Mouse (Mus musculus) activated CD4-positive, CD25-positive, alpha-beta regulatory T cell (primary cell): Measurements from ENCODE around the gene Bicdl1. TPM values are rescaled to one million over a fixed set of nuclear protein-coding genes. Genes with fewer than 3 reads are reported as not detected.

Experiments used
- polyA plus RNA-seq, 2 experiments: library from polyadenylated mRNA; unstranded; fragments of 100-300 nt; shearing (Covaris generic); gene quantifications; one replicate each; pipeline ENCODE4 v1.2.1; 2017

Bicdl1 gene
- polyA plus RNA-seq, result 10 to 100 TPM; 34.5 to 60.9 TPM

DNA sequence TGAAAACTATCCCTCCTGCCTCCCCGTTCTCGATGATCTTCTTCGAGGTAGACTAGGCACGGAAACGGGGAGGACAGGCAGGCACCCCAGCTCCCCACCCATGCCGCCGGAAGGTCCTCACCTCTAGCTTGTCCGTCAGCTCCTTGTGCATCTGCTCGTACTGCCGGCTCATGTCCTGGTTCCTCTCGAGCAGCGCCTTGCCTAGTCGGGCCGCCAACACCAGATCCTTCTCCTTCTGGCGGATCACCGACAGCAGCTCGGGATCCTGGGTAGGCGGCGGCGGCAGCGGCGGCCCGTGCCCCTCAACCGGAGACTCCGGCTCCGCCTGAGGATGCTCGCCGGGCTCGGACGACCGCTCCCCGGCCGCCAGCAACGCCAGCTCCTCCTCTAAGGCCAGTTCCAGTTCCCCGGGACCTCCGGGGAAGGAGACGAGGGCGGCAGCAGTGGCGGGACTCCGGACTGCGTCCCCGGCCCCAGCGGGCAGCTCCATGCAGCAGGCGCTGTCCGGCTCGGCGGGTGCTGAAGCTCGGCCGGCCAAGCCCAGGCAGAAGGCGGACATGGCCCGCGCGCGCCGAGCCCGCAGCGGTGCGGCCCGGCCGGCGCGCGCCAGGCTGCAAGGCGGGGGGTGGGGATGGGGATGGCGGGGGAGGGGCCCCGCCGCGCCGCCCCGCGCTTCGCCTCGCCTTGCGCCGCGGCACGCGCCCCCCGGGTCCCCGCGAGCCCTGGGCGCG is at the start of gene Bicdl1:
Gene Bicdl1 (minus strand): TSS at position 621 of the 731 bp plus-strand sequence.

GRCm38 (mm10) chr5:115631505-115632357 is 99.7 kb downstream of the Bicdl1 start, which contains the start of gene Rab35:
Gene Rab35, plus strand, starts transcription at chr5:115631908.

Other genes with a start within 250 kb of the Bicdl1 start
- 10 to 100 TPM; 11.7 to 14.5 TPM for gene Sirt4, start 246.9 kb downstream of the Bicdl1 start, polyA plus RNA-seq
- 10 to 100 TPM; 32.0 to 38.5 TPM for gene Pxn, start 224.9 kb downstream of the Bicdl1 start, polyA plus RNA-seq
- 1,000 to 10,000 TPM; 1,681 to 2,683 TPM for gene Rplp0, start 172.2 kb downstream of the Bicdl1 start, polyA plus RNA-seq
- gene Gcn1l1, start 166.4 kb downstream of the Bicdl1 start, polyA plus RNA-seq, result 10 to 100 TPM; 26.6 to 35.1 TPM
- 10 to 100 TPM; 22.0 to 23.0 TPM for gene Rab35, start 99.7 kb downstream of the Bicdl1 start, polyA plus RNA-seq
- gene Cit, start 113.7 kb upstream of the Bicdl1 start, polyA plus RNA-seq, result 1 to 10 TPM; 4.8 to 6.6 TPM